Mouse (Mus musculus) midbrain, postnatal 0 days (tissue): Measurements from ENCODE around the gene Gpr4. TPM values are rescaled to one million over a fixed set of nuclear protein-coding genes. Genes with fewer than 3 reads are reported as not detected.

Experiments used
- ATAC-seq: fragments of 200-750 bp; cut with Nextera tagmentation; 2 replicates; pipeline ENCODE4 v1.8.0; 2017; ENCODE audit warnings: moderate number of reproducible peaks, mild to moderate bottlenecking, moderate TSS enrichment, moderate library complexity; ENCODE audit not compliant: low FRiP score
- DNase-seq: peaks from one replicate; pipeline ENCODE4 v3.0.0-alpha.2; 2015; ENCODE audit warnings: low spot score
- H3K27ac ChIP-seq: fragments of 300-500 bp; sonication (generic); 2 replicates; pipeline ENCODE4 v1.5.1; 2014; ENCODE audit warnings: low read depth, mild to moderate bottlenecking, low read length, mixed read lengths
- H3K27me3 ChIP-seq: fragments of 300-500 bp; sonication (generic); 2 replicates; pipeline ENCODE4 v1.6.1; 2014; ENCODE audit warnings: low read length, control low read depth, mixed read lengths; ENCODE audit not compliant: insufficient read depth
- H3K36me3 ChIP-seq: fragments of 300-500 bp; sonication (generic); 2 replicates; pipeline ENCODE4 v1.6.1; 2014; ENCODE audit warnings: low read length, control low read depth, mixed read lengths; ENCODE audit not compliant: insufficient read depth
- H3K4me1 ChIP-seq: fragments of 300-500 bp; sonication (generic); 2 replicates; pipeline ENCODE4 v1.6.1; 2014; ENCODE audit warnings: mild to moderate bottlenecking, control low read depth, antibody characterized with exemption, low read length, mixed read lengths; ENCODE audit not compliant: insufficient read depth
- H3K4me2 ChIP-seq: fragments of 300-500 bp; sonication (generic); 2 replicates; pipeline ENCODE4 v1.6.1; 2014; ENCODE audit warnings: low read depth, mild to moderate bottlenecking, low read length, mixed read lengths; ENCODE audit not compliant: poor library complexity, severe bottlenecking
- H3K4me3 ChIP-seq: fragments of 300-500 bp; sonication (generic); 2 replicates; pipeline ENCODE4 v1.5.1; 2014; ENCODE audit warnings: low read depth, mild to moderate bottlenecking, low read length, moderate library complexity
- H3K9ac ChIP-seq: fragments of 300-500 bp; sonication (generic); replicated peaks from 2 replicates; pipeline ENCODE4 v1.6.1; 2014; ENCODE audit warnings: mild to moderate bottlenecking, low read length, moderate library complexity, mixed read lengths; ENCODE audit not compliant: poor library complexity, severe bottlenecking
- H3K9me3 ChIP-seq: fragments of 300-500 bp; sonication (generic); 2 replicates; pipeline ENCODE4 v1.6.1; 2016; ENCODE audit warnings: low read length, control low read depth
- CTCF ChIP-seq: IDR thresholded peaks from 2 replicates; pipeline ENCODE4 v1.5.1; 2016; ENCODE audit warnings: antibody characterized with exemption, mild to moderate bottlenecking
- WGBS: fragments of 180-500 bp; shearing (Covaris S2); extraction: QIAGEN DNeasy Blood & Tissue Kit; methylation state at CpG from one replicate; pipeline ENCODE4 v1.1.7; 2014; 5-methylcytosine and 5-hydroxymethylcytosine counted together
- polyA plus RNA-seq: library from polyadenylated mRNA; unstranded; fragments of >200 nt; fragmentation: Nextera tagmentation; extraction: Ambion mirVana; gene quantifications from 2 replicates; pipeline ENCODE4 v1.2.1, GENCODE M21; 2015
- total RNA-seq: library from RNA; depleted of rRNA; stranded (reverse); fragments of >200 nt; gene quantifications from 2 replicates; pipeline ENCODE4 v1.2.3, GENCODE M21; 2014

Gpr4 gene
- total and polyA plus RNA-seq, 2 experiments from 2014 or later: 4.7 to 6.2 TPM

GRCm38 (mm10) chr7:19257390-19258022 lies 45.2 kb downstream of the Gpr4 start:
- DNase-seq: peak; percentile 84
- H3K9ac ChIP-seq: no peak overlapping the region
- no peak overlapping the region for H3K4me3 ChIP-seq
- no peak overlapping the region for H3K4me2 ChIP-seq
- 41% methylated on average over 11 of the region's 11 CpGs for WGBS
- no peak overlapping the region for H3K27ac ChIP-seq
- H3K9me3 ChIP-seq: no peaks in the 10 kb centered on the region
- H3K4me1 ChIP-seq: no peaks in the 10 kb centered on the region
- no peaks in the 10 kb centered on the region for H3K27me3 ChIP-seq
- TF ChIP-seq CTCF: no peak
- peak; percentile 69 for ATAC-seq
- peaks cover 45% of the 10 kb centered on the region for H3K36me3 ChIP-seq

DNA sequence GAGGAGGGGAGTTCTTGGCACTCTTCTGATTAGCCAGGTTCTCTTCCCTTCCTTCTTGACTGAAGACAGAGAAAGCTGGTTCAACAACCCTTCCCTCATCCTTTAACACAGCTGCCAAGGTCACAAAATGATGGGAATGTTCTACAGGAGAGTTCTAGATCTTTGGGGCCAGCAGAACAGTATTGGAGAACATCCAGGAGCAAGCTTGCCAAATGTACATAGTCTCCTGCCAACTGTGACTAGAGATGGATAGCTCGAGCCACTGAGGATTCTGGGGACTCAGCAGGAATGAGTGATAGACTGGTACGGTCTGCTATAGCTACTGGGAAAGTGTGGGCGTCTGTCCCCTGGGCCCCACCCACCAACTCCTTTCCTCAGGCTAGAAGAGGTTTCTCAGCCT lies 46.0 kb downstream of the Gpr4 start:
- no peak for ATAC-seq
- H3K36me3 ChIP-seq: peaks cover 49% of the 10 kb centered on the region
- WGBS: 64% methylated on average over 3 of the region's 3 CpGs
- DNase-seq: no peak
- no peaks in the 10 kb centered on the region for H3K9me3 ChIP-seq
- H3K4me1 ChIP-seq: no peaks in the 10 kb centered on the region
- H3K4me3 ChIP-seq: no peak overlapping the region
- no peak overlapping the region for H3K9ac ChIP-seq
- no peak overlapping the region for H3K4me2 ChIP-seq
- no peak overlapping the region for H3K27ac ChIP-seq
- no peaks in the 10 kb centered on the region for H3K27me3 ChIP-seq
- TF ChIP-seq CTCF: no peak

DNA sequence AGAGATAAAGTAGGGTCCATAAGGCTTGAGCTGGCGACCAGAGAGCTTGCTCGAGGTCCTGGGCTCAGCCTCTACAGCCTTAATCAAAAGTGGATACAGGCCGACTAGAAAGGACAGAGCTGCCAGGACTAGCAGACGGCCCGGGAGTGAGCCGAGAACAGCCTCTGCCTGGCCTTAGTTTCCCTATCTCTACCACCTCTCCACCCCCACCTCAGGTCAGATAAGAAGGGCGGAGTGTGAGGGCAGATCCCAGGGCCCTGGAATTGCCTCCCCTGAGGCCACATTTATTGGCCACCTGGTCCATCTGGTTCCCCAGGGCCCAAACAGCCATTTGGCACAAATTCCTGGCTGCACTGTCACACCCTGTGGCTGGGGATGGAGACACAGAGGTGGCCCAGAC lies 52.8 kb downstream of the Gpr4 start:
- Histone ChIP-seq H3K9ac (no peak overlapping the region), H3K27me3 (no peaks in the 10 kb centered on the region), H3K36me3 (peaks cover 32% of the 10 kb centered on the region), H3K9me3 (no peaks in the 10 kb centered on the region), H3K4me3 (no peak overlapping the region), H3K27ac (no peak overlapping the region), H3K4me2 (no peak overlapping the region), H3K4me1 (peaks cover 3% of the 10 kb centered on the region; the same call in 1 of the 2 replicates)
- no peak for TF ChIP-seq CTCF
- 83% methylated on average over 7 of the region's 7 CpGs for WGBS
- DNase-seq: no peak
- no peak for ATAC-seq

- no peak for ATAC-seq
- WGBS: 77% methylated on average over 10 of the region's 10 CpGs
- no peak overlapping the region for H3K27ac ChIP-seq
- no peak for DNase-seq
- H3K9ac ChIP-seq: no peak overlapping the region
- no peaks in the 10 kb centered on the region for H3K27me3 ChIP-seq
- no peak overlapping the region for H3K4me3 ChIP-seq
- H3K9me3 ChIP-seq: no peaks in the 10 kb centered on the region
- no peak overlapping the region for H3K4me2 ChIP-seq
- TF ChIP-seq CTCF: no peak
- peaks cover 24% of the 10 kb centered on the region for H3K36me3 ChIP-seq
- peaks cover 4% of the 10 kb centered on the region; the same call in 1 of the 2 replicates for H3K4me1 ChIP-seq
Measured at GRCm38 (mm10) chr7:19265928-19266822, 53.8 kb downstream of the Gpr4 start.

- ATAC-seq: no peak
Measured at GRCm38 (mm10) chr7:19267051-19267450, 54.7 kb downstream of the Gpr4 start.

More at GRCm38 (mm10) chr7:19267051-19267450, 54.7 kb downstream of the Gpr4 start:
- peaks cover 18% of the 10 kb centered on the region for H3K36me3 ChIP-seq
- no peaks in the 10 kb centered on the region for H3K27me3 ChIP-seq
- TF ChIP-seq CTCF: no peak
- H3K9ac ChIP-seq: no peak overlapping the region
- no peaks in the 10 kb centered on the region for H3K9me3 ChIP-seq
- no peak for DNase-seq
- H3K27ac ChIP-seq: no peak overlapping the region
- H3K4me2 ChIP-seq: no peak overlapping the region
- no peak overlapping the region for H3K4me3 ChIP-seq
- peaks cover 4% of the 10 kb centered on the region; the same call in 1 of the 2 replicates for H3K4me1 ChIP-seq
- WGBS: 81% methylated on average over 10 of the region's 10 CpGs
